Mouse (Mus musculus): ENCODE measurements at regions not wholly inside any gene's neighbourhood (a gene's known extent, or its start where the extent isn't known, plus 50 kb on each side); places are given as distances from the start of the nearest gene placed in this dataset.

DNA sequence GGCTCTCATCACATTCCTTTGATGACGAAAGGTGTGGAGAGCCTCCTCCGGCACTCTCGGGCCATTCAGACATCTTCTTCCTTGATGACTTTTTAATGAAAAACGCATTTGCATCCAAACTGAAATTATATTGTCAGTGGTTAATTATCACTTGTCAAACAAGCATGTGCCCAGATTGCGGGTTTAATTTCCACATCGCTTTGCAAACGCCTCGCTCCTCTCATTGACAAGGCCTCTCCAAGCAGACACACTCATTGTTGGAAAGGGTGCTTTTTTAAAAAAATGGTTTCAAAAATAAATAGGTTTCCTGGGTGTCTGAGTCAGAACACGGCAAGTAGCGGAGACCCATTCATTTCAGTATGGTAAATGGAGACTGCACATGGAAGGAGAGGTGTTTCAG is 240.1 kb downstream of the Ptpru start:
- no peak for TF ChIP-seq CTCF (IDR thresholded peaks at IDR 0.05; ENCODE audit: control insufficient read depth, insufficient read depth, low read length)
- no peak for TF ChIP-seq POLR2A (IDR thresholded peaks at IDR 0.05; ENCODE audit: borderline replicate concordance, control insufficient read depth, low read depth, low read length)

Measured in bone marrow, adult 2 months (tissue).